Mouse (Mus musculus): Measurements from ENCODE around the gene Capn2.

Gene Capn2

DNA sequence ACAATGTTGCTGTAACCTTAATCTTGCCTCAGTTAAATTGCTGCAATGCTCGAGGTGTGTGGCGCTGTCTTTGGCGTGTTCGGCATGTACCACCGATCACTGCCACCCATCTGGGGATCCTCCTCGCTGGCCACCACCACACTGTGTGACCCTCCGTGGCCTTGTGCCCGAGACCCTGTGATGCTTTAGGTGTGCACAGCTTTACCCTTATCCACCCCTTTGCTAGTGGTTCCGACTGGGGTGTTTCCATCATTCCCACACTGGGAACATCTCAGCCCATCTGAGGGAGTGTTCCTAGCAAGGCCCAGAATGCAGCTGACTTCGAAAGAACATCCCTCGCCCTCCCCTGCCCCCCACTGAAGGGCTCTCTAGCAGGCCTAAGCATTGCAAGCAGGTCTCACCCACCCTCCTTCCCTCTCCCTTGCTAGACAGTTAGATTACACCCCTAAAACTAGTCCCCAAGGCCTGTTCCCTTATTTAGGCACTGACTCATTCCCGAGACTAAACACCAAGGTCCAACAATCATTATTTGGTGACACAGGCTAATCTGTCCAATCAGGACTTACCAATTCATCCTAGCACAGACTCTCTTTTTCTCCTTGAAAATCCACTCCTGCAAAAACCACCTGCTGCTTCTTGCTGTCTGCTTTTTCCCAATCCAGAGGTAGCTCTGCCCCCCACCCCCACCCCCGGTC lies 14.1 kb downstream of the Capn2 start:
- no peak for DNase-seq (ENCODE audit: extremely low spot score, low read depth, low spot score)

GRCm38 (mm10) chr1:182502491-182503050 lies 14.8 kb downstream of the Capn2 start:
- no peak for DNase-seq (ENCODE audit: extremely low spot score, low read depth, low spot score)

DNA sequence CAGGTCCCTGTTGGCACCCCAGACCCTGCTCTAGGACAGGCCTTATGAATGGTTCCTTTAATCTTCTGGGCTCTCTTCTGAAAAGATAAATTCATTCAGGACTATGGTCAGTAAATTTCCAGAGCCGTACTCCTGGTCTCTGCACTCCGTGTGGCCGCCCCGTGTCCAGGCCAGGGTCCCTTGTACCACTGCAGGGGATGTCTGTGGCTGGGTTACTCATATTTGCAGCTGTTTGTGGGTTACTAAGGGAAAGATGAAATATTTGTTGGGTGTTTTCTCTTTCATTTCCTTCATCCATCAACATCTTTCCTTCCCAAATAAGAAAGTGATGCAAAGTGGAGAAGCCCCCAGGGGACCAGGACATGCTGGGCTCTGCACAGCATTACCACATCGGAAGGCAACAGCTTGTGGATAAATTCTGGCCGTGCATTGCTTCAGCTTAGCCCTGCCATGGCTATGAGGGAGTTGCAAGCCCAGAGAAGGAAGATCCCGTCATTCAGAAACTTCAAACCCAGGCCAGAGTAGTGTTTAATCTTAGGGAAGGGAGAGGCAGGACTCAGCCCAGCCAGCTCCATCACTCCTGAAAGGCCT lies 15.5 kb downstream of the Capn2 start:
- no peak for DNase-seq (ENCODE audit: extremely low spot score, low read depth, low spot score)

DNA sequence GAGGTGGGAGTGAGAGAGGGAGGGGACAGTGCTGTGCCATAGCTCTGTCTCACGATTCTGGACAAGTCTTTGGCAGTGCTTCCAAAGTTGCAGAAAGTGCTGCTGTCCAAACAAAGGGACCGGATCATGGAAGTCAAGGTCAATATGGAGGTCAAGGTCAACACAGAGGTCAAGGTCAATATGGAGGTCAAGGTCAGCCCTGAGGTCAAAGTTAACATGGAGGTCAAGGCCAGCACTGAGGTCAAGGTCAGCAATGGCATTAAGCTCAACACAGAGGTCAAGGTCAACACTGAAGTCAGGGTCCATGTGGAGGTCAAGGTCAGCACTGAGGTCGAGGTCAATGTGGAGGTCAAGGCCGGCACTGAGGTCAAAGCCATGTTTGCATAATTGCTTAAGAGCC lies 16.6 kb downstream of the Capn2 start:
- no peak for DNase-seq (ENCODE audit: extremely low spot score, low read depth, low spot score)

- no peak for DNase-seq (ENCODE audit: extremely low spot score, low read depth, low spot score)
Measured at GRCm38 (mm10) chr1:182500224-182500623, 17.2 kb downstream of the Capn2 start.

- DNase-seq (ENCODE audit: extremely low spot score, low read depth, low spot score): no peak
Measured at GRCm38 (mm10) chr1:182499443-182500089, 17.8 kb downstream of the Capn2 start.

- DNase-seq (ENCODE audit: extremely low spot score, low read depth, low spot score): no peak
Measured at GRCm38 (mm10) chr1:182497736-182498135, 19.7 kb downstream of the Capn2 start.

- no peak for DNase-seq (ENCODE audit: extremely low spot score, low read depth, low spot score)
Measured at GRCm38 (mm10) chr1:182496685-182497084, 20.7 kb downstream of the Capn2 start.

GRCm38 (mm10) chr1:182494285-182495145 lies 22.9 kb downstream of the Capn2 start:
- no peak for DNase-seq (ENCODE audit: extremely low spot score, low read depth, low spot score)

DNA sequence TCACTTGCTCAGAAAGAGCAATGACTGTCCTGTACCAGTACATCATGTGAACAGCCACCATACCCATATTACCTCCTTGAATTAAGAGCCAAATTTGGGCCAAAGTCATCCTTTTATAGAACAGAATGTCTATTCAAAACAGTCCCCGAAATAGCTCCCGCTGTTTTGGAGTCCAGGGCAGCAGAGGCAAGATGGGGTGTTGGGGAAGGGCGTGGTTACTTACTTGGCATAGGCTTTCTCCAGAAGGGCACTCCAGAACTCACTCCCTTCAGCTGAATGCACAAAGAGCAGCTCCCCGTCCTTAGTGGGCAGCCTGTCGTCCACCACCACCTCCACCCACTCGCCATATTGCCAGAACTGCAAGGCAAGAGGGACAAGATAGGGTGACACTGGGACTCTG lies 25.6 kb downstream of the Capn2 start:
- DNase-seq (ENCODE audit: extremely low spot score, low read depth, low spot score): no peak

GRCm38 (mm10) chr1:182490568-182490967 lies 26.8 kb downstream of the Capn2 start:
- no peak for DNase-seq (ENCODE audit: extremely low spot score, low read depth, low spot score)

- DNase-seq (ENCODE audit: extremely low spot score, low read depth, low spot score): peak; percentile 47
Measured at GRCm38 (mm10) chr1:182489803-182490452, 27.5 kb downstream of the Capn2 start.

DNA sequence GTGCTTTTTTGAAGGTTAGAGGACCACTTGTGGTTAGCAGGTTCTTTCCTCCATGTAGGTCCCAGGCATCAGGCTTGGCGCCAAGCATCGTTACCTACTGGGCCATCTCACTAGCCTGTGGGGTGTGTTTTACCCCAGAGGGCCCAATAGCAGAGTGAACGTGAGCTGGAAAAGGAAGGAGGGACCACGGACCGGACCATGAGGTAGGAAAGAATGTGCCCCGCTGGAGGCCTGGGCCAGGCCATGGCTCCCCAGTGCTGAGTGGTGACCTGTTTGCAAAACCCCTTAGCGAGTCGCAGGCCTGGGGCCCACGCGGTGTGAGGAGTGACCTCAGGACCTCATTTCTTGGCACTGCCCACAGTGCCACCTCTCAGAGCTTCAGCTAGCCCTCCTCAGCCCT lies 28.9 kb downstream of the Capn2 start:
- DNase-seq (ENCODE audit: extremely low spot score, low read depth, low spot score): no peak

- no peak for DNase-seq (ENCODE audit: extremely low spot score, low read depth, low spot score)
Measured at GRCm38 (mm10) chr1:182483910-182484274, 33.5 kb downstream of the Capn2 start.

DNA sequence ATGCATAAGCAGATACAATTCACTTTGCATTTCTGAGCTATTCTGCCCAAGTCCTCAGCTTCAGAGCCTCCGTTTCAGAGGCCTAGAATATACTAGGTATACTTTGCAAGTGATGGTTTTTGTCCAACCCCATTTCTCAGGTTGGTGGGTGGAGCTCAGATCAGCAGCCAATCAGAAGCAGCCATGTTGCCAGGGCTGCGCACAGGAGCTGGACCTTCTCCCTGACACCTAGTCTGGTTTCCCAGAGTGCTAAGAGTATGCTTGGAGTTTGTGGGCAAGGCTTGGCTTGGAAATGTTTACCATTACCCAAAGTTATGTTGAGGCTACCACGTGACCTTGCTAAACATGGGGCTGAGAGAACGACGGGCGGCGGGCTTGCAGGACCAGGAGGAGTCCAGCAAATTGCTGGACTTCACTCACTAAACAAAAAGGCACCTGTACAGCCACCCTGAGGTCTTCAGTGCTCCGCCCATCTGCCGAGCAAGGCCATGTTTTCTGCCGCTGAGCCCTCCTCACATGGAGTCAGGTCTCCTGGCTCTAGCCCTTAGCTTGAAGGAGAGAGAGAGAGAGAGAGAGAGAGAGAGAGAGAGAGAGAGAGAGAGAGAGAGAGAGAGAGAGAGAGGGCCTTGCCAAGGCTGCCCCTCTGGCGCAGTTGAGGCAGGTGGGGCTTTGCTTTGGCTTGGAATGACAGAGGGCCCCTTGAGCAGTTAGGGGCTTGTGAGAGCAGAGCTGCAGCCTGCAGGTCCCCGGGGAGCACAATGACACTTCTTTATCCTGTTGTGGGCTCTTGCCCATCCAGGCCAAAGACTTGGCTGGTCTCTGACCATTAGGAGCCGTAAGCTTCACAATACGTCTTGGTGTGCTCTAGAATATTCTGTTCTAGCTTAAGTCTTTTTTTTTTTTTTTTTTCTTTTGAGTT lies 34.2 kb downstream of the Capn2 start:
- no peak for DNase-seq (ENCODE audit: extremely low spot score, low read depth, low spot score)

GRCm38 (mm10) chr1:182481646-182482295 lies 35.6 kb downstream of the Capn2 start:
- DNase-seq (ENCODE audit: extremely low spot score, low read depth, low spot score): no peak

GRCm38 (mm10) chr1:182481138-182481537 lies 36.3 kb downstream of the Capn2 start:
- no peak for DNase-seq (ENCODE audit: extremely low spot score, low read depth, low spot score)

DNA sequence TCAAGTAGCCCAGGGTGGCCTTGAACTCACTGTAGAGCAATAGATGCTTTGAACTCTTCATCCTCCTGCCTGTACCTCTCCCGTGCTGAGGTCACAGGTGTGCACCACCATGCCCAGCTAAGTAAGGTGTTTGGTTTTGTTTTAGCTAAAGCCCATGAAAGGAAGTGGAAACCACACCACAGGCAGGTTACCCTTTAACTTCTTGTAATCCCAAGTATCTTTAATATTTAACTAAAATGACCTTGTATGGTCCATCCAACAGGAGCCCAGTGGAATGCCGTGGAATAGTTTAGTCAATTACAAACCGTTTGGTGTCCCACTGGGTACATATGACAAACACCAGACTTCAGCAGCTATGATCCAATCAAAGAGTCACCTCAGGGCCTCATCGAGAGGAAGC lies 38.5 kb downstream of the Capn2 start:
- DNase-seq (ENCODE audit: extremely low spot score, low read depth, low spot score): no peak
